Mouse (Mus musculus) stomach, postnatal 0 days (tissue): Measurements from ENCODE around the gene Cacna2d1. TPM values are rescaled to one million over a fixed set of nuclear protein-coding genes. Genes with fewer than 3 reads are reported as not detected.

ENCODE experiments used
- ATAC-seq: fragments of 200-750 bp; cut with Nextera tagmentation; 2 replicates; pipeline ENCODE4 v1.8.0; 2017; ENCODE audit not compliant: low FRiP score, low TSS enrichment
- DNase-seq: peaks from one replicate; pipeline ENCODE4 v3.0.0-alpha.2; 2016; ENCODE audit warnings: low spot score
- H3K27ac ChIP-seq: fragments of 300-500 bp; sonication (generic); replicated peaks from 2 replicates; pipeline ENCODE4 v1.5.1; 2014; ENCODE audit warnings: mild to moderate bottlenecking, control low read depth
- H3K27me3 ChIP-seq: fragments of 300-500 bp; sonication (generic); 2 replicates; pipeline ENCODE4 v1.6.1; 2014; ENCODE audit warnings: low read length; ENCODE audit not compliant: control insufficient read depth, insufficient read depth
- H3K36me3 ChIP-seq: fragments of 300-500 bp; sonication (generic); 2 replicates; pipeline ENCODE4 v1.6.1; 2014; ENCODE audit warnings: low read length, mixed read lengths; ENCODE audit not compliant: control insufficient read depth, insufficient read depth
- H3K4me1 ChIP-seq: fragments of 300-500 bp; sonication (generic); replicated peaks from 2 replicates; pipeline ENCODE4 v1.6.1; 2014; ENCODE audit warnings: antibody characterized with exemption; ENCODE audit not compliant: control insufficient read depth, insufficient read depth
- H3K4me2 ChIP-seq: fragments of 300-500 bp; sonication (generic); replicated peaks from 2 replicates; pipeline ENCODE4 v1.6.1; 2014; ENCODE audit warnings: low read depth, mild to moderate bottlenecking, control low read depth, moderate library complexity
- H3K4me3 ChIP-seq: fragments of 300-500 bp; sonication (generic); 2 replicates; pipeline ENCODE4 v1.5.1; 2014; ENCODE audit warnings: low read depth, low read length, control low read depth
- H3K9ac ChIP-seq: fragments of 300-500 bp; sonication (generic); 2 replicates; pipeline ENCODE4 v1.6.1; 2014; ENCODE audit warnings: mild to moderate bottlenecking, low read length, control low read depth, mixed read lengths
- H3K9me3 ChIP-seq: fragments of 300-500 bp; sonication (generic); 2 replicates; pipeline ENCODE4 v1.6.1; 2016; ENCODE audit warnings: low read length; ENCODE audit not compliant: control insufficient read depth
- CTCF ChIP-seq: IDR thresholded peaks from 2 replicates; pipeline ENCODE4 v1.5.1; 2016; ENCODE audit warnings: antibody characterized with exemption, low read depth, mild to moderate bottlenecking, moderate library complexity
- EP300 ChIP-seq: optimal IDR thresholded peaks from 2 replicates; pipeline ENCODE3; 2016; ENCODE audit warnings: antibody characterized with exemption
- WGBS: fragments of 180-500 bp; shearing (Covaris S2); extraction: QIAGEN DNeasy Blood & Tissue Kit; methylation state at CpG from one replicate; pipeline ENCODE4 v1.1.7; 2014; 5-methylcytosine and 5-hydroxymethylcytosine counted together
- polyA plus RNA-seq: library from polyadenylated mRNA; unstranded; fragments of >200 nt; fragmentation: Nextera tagmentation; extraction: Ambion mirVana; gene quantifications from 2 replicates; pipeline ENCODE4 v1.2.1, GENCODE M21; 2015

Gene Cacna2d1
- polyA plus RNA-seq, 1 experiment from 2014 or later: 7.5 TPM

DNA sequence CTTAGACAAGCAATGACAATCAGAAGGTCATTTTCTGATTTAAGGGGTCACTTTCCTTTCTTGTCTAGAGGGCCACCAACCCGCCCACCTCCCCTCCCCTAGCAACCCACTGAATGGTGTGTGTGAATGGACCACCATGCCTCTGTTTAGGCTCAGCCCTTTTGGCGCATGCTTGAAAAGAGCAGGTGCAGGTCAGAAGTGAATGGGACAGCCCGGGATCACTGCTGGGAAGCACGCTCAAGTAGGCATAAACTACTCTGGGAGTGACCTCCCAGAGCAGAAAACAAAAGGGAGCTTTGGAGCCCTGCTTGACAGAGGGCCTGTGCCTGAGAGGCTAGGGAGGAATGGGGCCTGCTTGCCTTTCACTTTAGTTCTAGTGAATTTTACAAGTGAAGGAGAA, 51.4 kb downstream of the Cacna2d1 start:
- Histone ChIP-seq H3K27ac (no peak overlapping the region), H3K4me3 (no peak overlapping the region), H3K4me2 (no peak overlapping the region), H3K9me3 (no peaks in the 10 kb centered on the region), H3K27me3 (no peaks in the 10 kb centered on the region), H3K4me1 (no peaks in the 10 kb centered on the region), H3K36me3 (no peaks in the 10 kb centered on the region), H3K9ac (no peak overlapping the region)
- WGBS: 44% methylated on average over 4 of the region's 4 CpGs
- ATAC-seq: no peak
- TF ChIP-seq EP300 (no peak), CTCF (no peak)
- no peak for DNase-seq

- H3K36me3 ChIP-seq: no peaks in the 10 kb centered on the region
- no peak overlapping the region for H3K4me3 ChIP-seq
- H3K4me2 ChIP-seq: no peak overlapping the region
- no peak overlapping the region for H3K9ac ChIP-seq
- H3K27me3 ChIP-seq: no peaks in the 10 kb centered on the region
- DNase-seq (no peak), ATAC-seq (no peak)
- H3K27ac ChIP-seq: no peak overlapping the region
- no peaks in the 10 kb centered on the region for H3K4me1 ChIP-seq
- WGBS: 69% methylated on average over 12 of the region's 12 CpGs
- TF ChIP-seq CTCF (no peak), EP300 (no peak)
- H3K9me3 ChIP-seq: no peaks in the 10 kb centered on the region
Observed at GRCm38 (mm10) chr5:15991428-15992139, 57.1 kb downstream of the Cacna2d1 start.

GRCm38 (mm10) chr5:15993252-15993944, 58.9 kb downstream of the Cacna2d1 start:
- Histone ChIP-seq H3K27me3 (no peaks in the 10 kb centered on the region), H3K9ac (no peak overlapping the region), H3K4me2 (no peak overlapping the region), H3K4me1 (no peaks in the 10 kb centered on the region), H3K9me3 (no peaks in the 10 kb centered on the region), H3K36me3 (no peaks in the 10 kb centered on the region), H3K4me3 (no peak overlapping the region), H3K27ac (no peak overlapping the region)
- TF ChIP-seq CTCF (no peak), EP300 (no peak)
- DNase-seq: no peak
- ATAC-seq: no peak
- 72% methylated on average over 4 of the region's 4 CpGs for WGBS

DNA sequence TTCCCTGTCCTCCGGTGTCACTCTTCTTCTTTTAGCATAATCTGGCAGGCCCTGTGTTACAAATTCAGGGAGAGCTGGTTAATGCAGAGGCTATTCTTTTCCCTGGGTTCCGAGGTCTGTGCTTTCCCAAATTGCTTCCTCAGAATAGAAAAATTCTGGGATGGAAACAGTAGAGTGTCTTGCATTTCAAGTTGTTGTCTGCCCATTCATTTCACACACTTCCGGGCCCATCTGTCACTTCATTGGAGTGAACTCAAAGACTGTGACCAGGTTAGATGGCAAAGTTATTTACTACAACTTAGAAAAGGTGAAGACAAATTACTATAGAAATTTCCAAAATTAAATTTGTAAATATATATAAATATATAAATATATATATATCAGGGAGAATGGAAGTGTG, 62.7 kb downstream of the Cacna2d1 start:
- TF ChIP-seq CTCF: no peak
- no peak for TF ChIP-seq EP300
- no peaks in the 10 kb centered on the region for H3K27me3 ChIP-seq
- no peak overlapping the region for H3K27ac ChIP-seq
- ATAC-seq: no peak
- no peak overlapping the region for H3K4me2 ChIP-seq
- no peaks in the 10 kb centered on the region for H3K4me1 ChIP-seq
- no peaks in the 10 kb centered on the region for H3K9me3 ChIP-seq
- WGBS: 90% methylated on average over 3 of the region's 3 CpGs
- no peaks in the 10 kb centered on the region for H3K36me3 ChIP-seq
- H3K4me3 ChIP-seq: no peak overlapping the region
- H3K9ac ChIP-seq: no peak overlapping the region
- DNase-seq: no peak

DNA sequence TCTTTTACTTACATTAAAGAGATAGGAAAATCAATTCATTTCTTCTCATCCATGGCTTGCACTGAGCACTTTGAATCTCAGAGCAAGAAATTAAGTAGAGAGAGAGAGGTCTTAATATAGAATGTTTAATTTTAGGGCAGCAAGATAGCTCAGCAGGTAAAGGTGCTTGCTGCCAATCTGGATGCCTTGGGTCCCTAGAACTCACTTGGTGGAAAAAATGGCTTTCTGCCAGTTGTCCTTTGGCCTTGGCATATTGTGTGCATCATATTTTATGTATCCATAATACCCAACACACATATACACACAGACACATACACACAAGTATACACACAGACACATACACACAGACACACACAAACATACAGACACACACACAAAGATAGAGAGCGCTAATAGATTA, 63.3 kb downstream of the Cacna2d1 start:
- TF ChIP-seq CTCF: no peak
- TF ChIP-seq EP300: no peak
- H3K4me2 ChIP-seq: no peak overlapping the region
- no peak for DNase-seq
- no peak overlapping the region for H3K9ac ChIP-seq
- no peaks in the 10 kb centered on the region for H3K9me3 ChIP-seq
- H3K27ac ChIP-seq: no peak overlapping the region
- no peak for ATAC-seq
- H3K4me3 ChIP-seq: no peak overlapping the region
- no peaks in the 10 kb centered on the region for H3K27me3 ChIP-seq
- H3K4me1 ChIP-seq: no peaks in the 10 kb centered on the region
- WGBS: 93% methylated on average over 1 of the region's 1 CpGs
- no peaks in the 10 kb centered on the region for H3K36me3 ChIP-seq

GRCm38 (mm10) chr5:16000917-16001316, 66.4 kb downstream of the Cacna2d1 start:
- H3K36me3 ChIP-seq: no peaks in the 10 kb centered on the region
- H3K4me3 ChIP-seq: no peak overlapping the region
- DNase-seq (no peak), ATAC-seq (no peak)
- H3K4me2 ChIP-seq: no peak overlapping the region
- 74% methylated on average over 2 of the region's 2 CpGs for WGBS
- no peak overlapping the region for H3K9ac ChIP-seq
- H3K27ac ChIP-seq: no peak overlapping the region
- no peaks in the 10 kb centered on the region for H3K27me3 ChIP-seq
- TF ChIP-seq CTCF (no peak), EP300 (no peak)
- H3K9me3 ChIP-seq: no peaks in the 10 kb centered on the region
- H3K4me1 ChIP-seq: no peaks in the 10 kb centered on the region
